Mouse (Mus musculus) thymus, adult 2 months (tissue): Measurements from ENCODE around the gene Hdac4.

Source experiments
- CTCF ChIP-seq: fragments of 200-500 bp; IDR thresholded peaks from 2 replicates; pipeline ENCODE4 v1.5.1; 2012; ENCODE audit warnings: mild to moderate bottlenecking, control low read depth, low read length, moderate library complexity, borderline replicate concordance; ENCODE audit not compliant: control insufficient read depth, poor library complexity, insufficient read depth; ENCODE audit errors: extremely low read depth
- POLR2A ChIP-seq: fragments of 200-500 bp; IDR thresholded peaks from 2 replicates; pipeline ENCODE4 v1.6.1; 2012; ENCODE audit warnings: mild to moderate bottlenecking, low read length, control low read depth, moderate library complexity; ENCODE audit not compliant: control insufficient read depth, poor library complexity, insufficient read depth; ENCODE audit errors: extremely low read depth

DNA sequence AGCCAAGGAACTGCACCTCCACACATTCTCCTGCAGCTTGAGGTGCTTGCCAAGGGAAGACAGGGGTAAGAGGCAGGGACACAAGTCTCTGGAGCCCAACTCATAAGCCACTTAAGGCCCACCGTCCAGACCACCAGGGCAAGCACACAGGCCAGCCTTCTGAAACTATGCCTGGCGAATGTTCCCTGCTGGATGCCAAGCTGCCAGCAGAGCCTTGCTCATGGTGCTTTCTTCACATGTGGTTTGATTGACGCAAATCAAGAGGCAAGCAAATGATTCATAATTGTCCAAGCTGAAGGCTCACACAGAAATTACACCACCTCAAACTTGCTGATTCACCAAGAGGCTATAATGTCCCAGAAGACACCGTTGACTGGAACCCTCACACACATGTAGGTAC is 108.7 kb downstream of the Hdac4 start:
- no peak for TF ChIP-seq CTCF
- TF ChIP-seq POLR2A: no peak
